21 mouse cellular contexts compared by ENCODE assay signal in genomic region chr17:65676536-65676935, GRCm38 (mm10). TPM values are rescaled to one million over a fixed set of nuclear protein-coding genes. Genes with fewer than 3 reads are reported as not detected.
A peak's percentile ranks its signal among the peaks of the same experiment; 100 is the strongest.
DNase-seq lines count a peak whose midpoint lies in the region; TF ChIP-seq lines count a peak whose summit lies in the region.
"Had no signal": no experiment of that assay in that cellular context is flagged by ENCODE, and none has a peak within 500 bp of the region (broad histone marks: within the 10 kb centered on the region; RNA-seq: fewer than 3 reads in every experiment).

No protein-coding gene starts in this region.

- peaks cover 4% of the 10 kb centered on the region for H3K36me3 ChIP-seq in heart, embryonic 10.5 days
- H3K36me3 ChIP-seq: embryonic facial prominence, embryonic 15.5 days; forebrain, embryonic 12.5 days had no signal

- no peak for TF ChIP-seq CTCF in gastrocnemius, adult 2 months (IDR thresholded peaks at IDR 0.05)

- H3K4me3 ChIP-seq in gastrocnemius, adult 2 months, result no peak overlapping the region
- no peak overlapping the region for H3K4me3 ChIP-seq in heart, embryonic 10.5 days
- H3K4me3 ChIP-seq: embryonic facial prominence, embryonic 13.5 days; embryonic facial prominence, embryonic 15.5 days; erythroblast, embryonic 14.5 days; forebrain, embryonic 10.5 days; forebrain, embryonic 12.5 days had no signal

- peaks cover 11% of the 10 kb centered on the region; the same call in 1 of the 2 replicates for H3K4me1 ChIP-seq in heart, embryonic 10.5 days

- WGBS in heart, embryonic 10.5 days, result 91% methylated on average over 8 of the region's 8 CpGs

- intact Hi-C loops in gastrocnemius, adult 2 months (cut with DNase I), result no loop called here
- intact Hi-C loops in gastrocnemius, postnatal 14 days (cut with DNase I; ENCODE audit: low total_unique reads), result no loop called here
- intact Hi-C loops in heart, postnatal 10 days (cut with DNase I), result no loop called here

- H3K27me3 ChIP-seq in heart, embryonic 10.5 days (ENCODE audit: insufficient read depth, poor library complexity, severe bottlenecking), result no peaks in the 10 kb centered on the region
- H3K27me3 ChIP-seq: embryonic facial prominence, embryonic 13.5 days; embryonic facial prominence, embryonic 15.5 days; forebrain, embryonic 12.5 days had no signal

- no peaks in the 10 kb centered on the region for H3K9me3 ChIP-seq in heart, embryonic 10.5 days
- H3K9me3 ChIP-seq: embryonic facial prominence, embryonic 13.5 days; embryonic facial prominence, embryonic 15.5 days; forebrain, embryonic 10.5 days; forebrain, embryonic 12.5 days had no signal

- H3K27ac ChIP-seq in gastrocnemius, adult 2 months, result 0 out of 2 replicates have a peak overlapping the region, but pooled peaks have one; percentile 3
- H3K27ac ChIP-seq in heart, embryonic 10.5 days, result no peak overlapping the region
- H3K27ac ChIP-seq: embryonic facial prominence, embryonic 13.5 days; embryonic facial prominence, embryonic 15.5 days; forebrain, embryonic 10.5 days; forebrain, embryonic 12.5 days had no signal

- no peak for DNase-seq in gastrocnemius, adult 2 months
- no peak for DNase-seq in gastrocnemius, postnatal 14 days
- DNase-seq in heart, embryonic 10.5 days (ENCODE audit: low spot score), result peak; percentile 68
- DNase-seq in heart, postnatal 10 days, result no peak
- DNase-seq: adrenal gland, adult 2 months; adrenal gland, postnatal 10 days; adrenal gland, postnatal 25 days; cerebellum, adult 11 months; cerebellum, adult 18-20 months; cerebellum, adult 8-10 months; cerebellum, adult 9-11 months; cerebellum, postnatal 14 days; cerebellum, postnatal 36 days; embryo, embryonic 11 days had no signal

RNA-seq across cellular contexts. Expression of gene Txndc2, which starts 34.6 kb away (rescaled TPM):
- not detected for total RNA-seq in gastrocnemius, adult 2 months (2021)
- total RNA-seq in gastrocnemius, postnatal 14 days (2021), result not detected
- 0.12 TPM in 1 of 2 replicates, not detected in the other for polyA plus RNA-seq in heart, embryonic 10.5 days (2016; fragmentation: Nextera tagmentation; extraction: Ambion mirVana)
- total RNA-seq in heart, postnatal 10 days (2021), result under 1 TPM; 0.15 to 0.19 TPM
- total RNA-seq: common myeloid progenitor, adult 5-6 weeks; MEL had no signal
- polyA plus RNA-seq: embryonic facial prominence, embryonic 13.5 days; erythroblast, embryonic 14.5 days; forebrain, embryonic 10.5 days had no signal
